Mouse (Mus musculus) bone marrow, adult 2 months (tissue): Measurements from ENCODE around the gene Mrap.

Experiments used
- CTCF ChIP-seq: fragments of 200-500 bp; IDR thresholded peaks from 2 replicates; pipeline ENCODE4 v1.5.1; 2011; ENCODE audit warnings: low read length, control low read depth; ENCODE audit not compliant: control insufficient read depth, insufficient read depth
- POLR2A ChIP-seq: fragments of 200-500 bp; IDR thresholded peaks from 2 replicates; pipeline ENCODE4 v1.6.1; 2011; ENCODE audit warnings: low read depth, mild to moderate bottlenecking, control low read depth, low read length, borderline replicate concordance; ENCODE audit not compliant: control insufficient read depth

DNA sequence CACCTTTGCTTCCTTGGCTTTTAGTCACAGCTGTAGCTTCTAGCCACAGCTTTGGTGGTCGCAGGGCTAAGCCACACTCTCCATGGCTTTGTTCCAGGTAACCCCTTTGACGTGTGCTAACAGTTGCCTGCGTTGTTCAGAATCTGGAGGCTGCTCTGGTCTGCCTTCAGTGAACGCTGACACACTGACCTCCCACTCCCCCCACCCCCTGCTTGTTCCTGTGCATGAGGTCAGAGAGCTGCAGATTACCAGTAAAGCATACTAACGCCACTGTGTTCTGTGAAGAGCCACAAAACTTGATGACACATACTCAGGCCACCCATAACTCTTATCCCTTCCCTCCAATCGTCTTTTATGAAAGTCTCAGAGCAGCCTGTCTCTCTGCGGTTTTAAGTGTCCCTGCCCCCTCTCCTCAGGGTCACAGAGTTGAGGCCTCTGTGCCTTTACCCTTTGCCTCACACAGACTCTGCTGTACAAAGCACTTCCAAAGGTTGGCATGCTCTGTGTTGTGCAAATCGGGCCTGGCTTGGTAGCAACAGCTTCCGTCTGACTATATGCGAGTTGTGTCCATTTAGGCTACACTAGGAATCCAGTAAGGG lies 1.2 kb upstream of the Mrap start:
- no peak for TF ChIP-seq CTCF
- TF ChIP-seq POLR2A = no peak
